Mouse (Mus musculus) midbrain, postnatal 0 days (tissue): ENCODE measurements around the gene AF067061. TPM values are rescaled to one million over a fixed set of nuclear protein-coding genes. Genes with fewer than 3 reads are reported as not detected.
"Not testable (repeated sequence)": the region's sequence is repeated elsewhere in the genome, so short reads cannot be mapped to it uniquely, and the experiment has no call there.

ENCODE experiments used
- ATAC-seq: fragments of 200-750 bp; cut with Nextera tagmentation; 2 replicates; pipeline ENCODE4 v1.8.0; 2017; ENCODE audit warnings: moderate number of reproducible peaks, mild to moderate bottlenecking, moderate TSS enrichment, moderate library complexity; ENCODE audit not compliant: low FRiP score
- DNase-seq: peaks from one replicate; pipeline ENCODE4 v3.0.0-alpha.2; 2015; ENCODE audit warnings: low spot score
- H3K27ac ChIP-seq: fragments of 300-500 bp; sonication (generic); 2 replicates; pipeline ENCODE4 v1.5.1; 2014; ENCODE audit warnings: low read depth, mild to moderate bottlenecking, low read length, mixed read lengths
- H3K27me3 ChIP-seq: fragments of 300-500 bp; sonication (generic); 2 replicates; pipeline ENCODE4 v1.6.1; 2014; ENCODE audit warnings: low read length, control low read depth, mixed read lengths; ENCODE audit not compliant: insufficient read depth
- H3K36me3 ChIP-seq: fragments of 300-500 bp; sonication (generic); 2 replicates; pipeline ENCODE4 v1.6.1; 2014; ENCODE audit warnings: low read length, control low read depth, mixed read lengths; ENCODE audit not compliant: insufficient read depth
- H3K4me1 ChIP-seq: fragments of 300-500 bp; sonication (generic); 2 replicates; pipeline ENCODE4 v1.6.1; 2014; ENCODE audit warnings: mild to moderate bottlenecking, control low read depth, antibody characterized with exemption, low read length, mixed read lengths; ENCODE audit not compliant: insufficient read depth
- H3K4me2 ChIP-seq: fragments of 300-500 bp; sonication (generic); 2 replicates; pipeline ENCODE4 v1.6.1; 2014; ENCODE audit warnings: low read depth, mild to moderate bottlenecking, low read length, mixed read lengths; ENCODE audit not compliant: poor library complexity, severe bottlenecking
- H3K4me3 ChIP-seq: fragments of 300-500 bp; sonication (generic); 2 replicates; pipeline ENCODE4 v1.5.1; 2014; ENCODE audit warnings: low read depth, mild to moderate bottlenecking, low read length, moderate library complexity
- H3K9ac ChIP-seq: fragments of 300-500 bp; sonication (generic); replicated peaks from 2 replicates; pipeline ENCODE4 v1.6.1; 2014; ENCODE audit warnings: mild to moderate bottlenecking, low read length, moderate library complexity, mixed read lengths; ENCODE audit not compliant: poor library complexity, severe bottlenecking
- H3K9me3 ChIP-seq: fragments of 300-500 bp; sonication (generic); 2 replicates; pipeline ENCODE4 v1.6.1; 2016; ENCODE audit warnings: low read length, control low read depth
- CTCF ChIP-seq: IDR thresholded peaks from 2 replicates; pipeline ENCODE4 v1.5.1; 2016; ENCODE audit warnings: antibody characterized with exemption, mild to moderate bottlenecking
- WGBS: fragments of 180-500 bp; shearing (Covaris S2); extraction: QIAGEN DNeasy Blood & Tissue Kit; methylation state at CpG from one replicate; pipeline ENCODE4 v1.1.7; 2014; 5-methylcytosine and 5-hydroxymethylcytosine counted together
- polyA plus RNA-seq: library from polyadenylated mRNA; unstranded; fragments of >200 nt; fragmentation: Nextera tagmentation; extraction: Ambion mirVana; gene quantifications from 2 replicates; pipeline ENCODE4 v1.2.1, GENCODE M21; 2015
- total RNA-seq: library from RNA; depleted of rRNA; stranded (reverse); fragments of >200 nt; gene quantifications from 2 replicates; pipeline ENCODE4 v1.2.3, GENCODE M21; 2014

AF067061 gene
- total and polyA plus RNA-seq, 2 experiments from 2014 or later: not detected

GRCm38 (mm10) chr13:120258817-120259658 lies 3.9 kb upstream of the AF067061 start:
- not testable (repeated sequence) for H3K4me1 ChIP-seq, H3K36me3 ChIP-seq, H3K27ac ChIP-seq, H3K27me3 ChIP-seq, H3K9me3 ChIP-seq, H3K4me2 ChIP-seq, H3K4me3 ChIP-seq, ATAC-seq, H3K9ac ChIP-seq, DNase-seq
- 91% methylated on average over 3 of the region's 3 CpGs for WGBS

GRCm38 (mm10) chr13:120259718-120260117 lies 3.2 kb upstream of the AF067061 start:
- H3K4me1 ChIP-seq, DNase-seq, H3K36me3 ChIP-seq, H3K27me3 ChIP-seq, H3K27ac ChIP-seq, H3K4me3 ChIP-seq, H3K4me2 ChIP-seq, H3K9me3 ChIP-seq, ATAC-seq, H3K9ac ChIP-seq: not testable (repeated sequence)
- 76% methylated on average over 3 of the region's 3 CpGs for WGBS

- H3K4me1 ChIP-seq, H3K27ac ChIP-seq, ATAC-seq, DNase-seq, H3K9ac ChIP-seq, H3K4me3 ChIP-seq, H3K9me3 ChIP-seq, H3K36me3 ChIP-seq, H3K27me3 ChIP-seq, H3K4me2 ChIP-seq: not testable (repeated sequence)
- 32% methylated on average over 2 of the region's 2 CpGs for WGBS
Observed at GRCm38 (mm10) chr13:120277837-120278236, 14.9 kb downstream of the AF067061 start.

- no peak for DNase-seq
- WGBS: 94% methylated on average over 9 of the region's 9 CpGs
Observed at GRCm38 (mm10) chr13:120278784-120279183, 15.9 kb downstream of the AF067061 start.

GRCm38 (mm10) chr13:120299324-120299894 lies 36.5 kb downstream of the AF067061 start:
- ATAC-seq: no peak
- no peaks in the 10 kb centered on the region for H3K27me3 ChIP-seq
- TF ChIP-seq CTCF: no peak
- 54% methylated on average over 1 of the region's 1 CpGs for WGBS
- H3K9ac ChIP-seq: no peak overlapping the region
- DNase-seq: no peak
- H3K4me1 ChIP-seq: no peaks in the 10 kb centered on the region
- no peaks in the 10 kb centered on the region for H3K9me3 ChIP-seq
- H3K36me3 ChIP-seq: no peaks in the 10 kb centered on the region
- H3K4me3 ChIP-seq: no peak overlapping the region
- no peak overlapping the region for H3K4me2 ChIP-seq
- no peak overlapping the region for H3K27ac ChIP-seq

More at GRCm38 (mm10) chr13:120278784-120279183, 15.9 kb downstream of the AF067061 start:
- Histone ChIP-seq H3K4me2 (no peak overlapping the region), H3K9ac (no peak overlapping the region), H3K27ac (no peak overlapping the region), H3K4me1 (no peaks in the 10 kb centered on the region), H3K36me3 (no peaks in the 10 kb centered on the region), H3K9me3 (no peaks in the 10 kb centered on the region), H3K4me3 (no peak overlapping the region), H3K27me3 (no peaks in the 10 kb centered on the region)
- no peak for TF ChIP-seq CTCF
- ATAC-seq: no peak

DNA sequence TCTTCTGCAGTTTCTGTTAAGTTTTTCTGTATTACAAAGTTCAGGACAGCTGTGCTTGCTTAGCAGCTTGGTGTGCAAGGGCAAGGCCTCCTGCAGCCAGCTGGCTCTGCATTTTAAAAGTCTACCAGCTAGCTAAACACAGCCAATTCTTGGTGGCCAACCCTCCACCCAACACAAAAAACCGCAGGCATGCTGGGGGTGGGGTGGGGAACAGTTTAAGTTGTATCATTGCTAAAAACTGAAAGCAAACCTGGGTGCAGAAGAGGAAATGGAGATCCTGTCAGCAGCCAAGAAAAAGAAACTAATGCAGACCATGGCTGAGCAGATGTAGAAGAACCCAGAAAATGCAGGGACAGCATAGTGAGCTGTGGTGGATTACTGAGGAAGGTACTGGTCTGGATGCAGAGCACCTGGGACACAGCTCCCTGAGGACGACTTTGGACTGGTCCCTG lies 37.1 kb downstream of the AF067061 start, which contains the start of gene BC147527:
BC147527 (plus strand) TSS at position 402 of the 452 bp plus-strand sequence.
- DNase-seq: no peak
- H3K4me2 ChIP-seq: no peak within 1 kb of the TSS
- no peaks in the 10 kb centered on the region for H3K4me1 ChIP-seq
- no peak within 1 kb of the TSS for H3K27ac ChIP-seq
- H3K4me3 ChIP-seq: no peak within 1 kb of the TSS
- TF ChIP-seq CTCF: no peak
- H3K27me3 ChIP-seq: no peaks in the 10 kb centered on the region
- 60% methylated on average over 2 of the region's 2 CpGs for WGBS
- H3K36me3 ChIP-seq: no peaks in the 10 kb centered on the region
- H3K9ac ChIP-seq: no peak within 1 kb of the TSS
- H3K9me3 ChIP-seq: no peaks in the 10 kb centered on the region
- no peak for ATAC-seq
